Mouse (Mus musculus): ENCODE data around the gene Hist2h3c1. TPM values are rescaled to one million over a fixed set of nuclear protein-coding genes. Genes with fewer than 3 reads are reported as not detected.

Gene Hist2h3c1
- polyA plus RNA-seq, 1 experiment = not detected

GRCm38 (mm10) chr3:96250890-96251289, 4.4 kb downstream of the Hist2h3c1 start:
- 77% methylated on average over 3 of the region's 3 CpGs for WGBS
- no peaks in the 10 kb centered on the region for H3K4me1 ChIP-seq (ENCODE audit: control insufficient read depth, insufficient read depth, low read length)
- no peak overlapping the region for H3K27ac ChIP-seq (ENCODE audit: insufficient read depth, low read depth, low read length)
- H3K4me3 ChIP-seq (ENCODE audit: insufficient read depth, low read depth, low read length) = no peak overlapping the region
- TF ChIP-seq POLR2A (IDR thresholded peaks at IDR 0.05; ENCODE audit: insufficient read depth, low read depth, low read length) = no peak
- no peak for TF ChIP-seq CTCF (IDR thresholded peaks at IDR 0.05; ENCODE audit: insufficient read depth, low read depth, low read length)

GRCm38 (mm10) chr3:96251787-96252186, 5.3 kb downstream of the Hist2h3c1 start:
- Histone ChIP-seq H3K4me1 (ENCODE audit: control insufficient read depth, insufficient read depth, low read length) (no peaks in the 10 kb centered on the region), H3K27ac (ENCODE audit: insufficient read depth, low read depth, low read length) (no peak overlapping the region), H3K4me3 (ENCODE audit: insufficient read depth, low read depth, low read length) (no peak overlapping the region)
- 93% methylated on average over 3 of the region's 3 CpGs for WGBS
- TF ChIP-seq CTCF (IDR thresholded peaks at IDR 0.05; ENCODE audit: insufficient read depth, low read depth, low read length) (no peak), POLR2A (IDR thresholded peaks at IDR 0.05; ENCODE audit: insufficient read depth, low read depth, low read length) (no peak)

- H3K4me1 ChIP-seq (ENCODE audit: control insufficient read depth, insufficient read depth, low read length) = peaks cover 2% of the 10 kb centered on the region; the same call in 1 of the 2 replicates
These were observed 8.3 kb downstream of the Hist2h3c1 start for GRCm38 (mm10) chr3:96254683-96255355.

GRCm38 (mm10) chr3:96255926-96256593, 9.6 kb downstream of the Hist2h3c1 start:
- no peak overlapping the region for H3K4me3 ChIP-seq (ENCODE audit: insufficient read depth, low read depth, low read length)
- H3K4me1 ChIP-seq (ENCODE audit: control insufficient read depth, insufficient read depth, low read length) = peaks cover 2% of the 10 kb centered on the region; the same call in 1 of the 2 replicates
- 88% methylated on average over 5 of the region's 5 CpGs for WGBS
- no peak overlapping the region for H3K27ac ChIP-seq (ENCODE audit: insufficient read depth, low read depth, low read length)
- TF ChIP-seq POLR2A (IDR thresholded peaks at IDR 0.05; ENCODE audit: insufficient read depth, low read depth, low read length) = no peak
- TF ChIP-seq CTCF (IDR thresholded peaks at IDR 0.05; ENCODE audit: insufficient read depth, low read depth, low read length) = no peak

More at GRCm38 (mm10) chr3:96254683-96255355, 8.3 kb downstream of the Hist2h3c1 start:
- H3K27ac ChIP-seq (ENCODE audit: insufficient read depth, low read depth, low read length) = no peak overlapping the region
- TF ChIP-seq POLR2A (IDR thresholded peaks at IDR 0.05; ENCODE audit: insufficient read depth, low read depth, low read length) (no peak), CTCF (IDR thresholded peaks at IDR 0.05; ENCODE audit: insufficient read depth, low read depth, low read length) (no peak)
- 60% methylated on average over 10 of the region's 10 CpGs for WGBS
- no peak overlapping the region for H3K4me3 ChIP-seq (ENCODE audit: insufficient read depth, low read depth, low read length)

GRCm38 (mm10) chr3:96257190-96257589, 10.7 kb downstream of the Hist2h3c1 start:
- 90% methylated on average over 3 of the region's 3 CpGs for WGBS

GRCm38 (mm10) chr3:96260220-96260619, 13.7 kb downstream of the Hist2h3c1 start:
- no peak for TF ChIP-seq CTCF (IDR thresholded peaks at IDR 0.05; ENCODE audit: insufficient read depth, low read depth, low read length)
- no peak for TF ChIP-seq POLR2A (IDR thresholded peaks at IDR 0.05; ENCODE audit: insufficient read depth, low read depth, low read length)
- peaks cover 7% of the 10 kb centered on the region for H3K4me1 ChIP-seq (ENCODE audit: control insufficient read depth, insufficient read depth, low read length)

More at GRCm38 (mm10) chr3:96257190-96257589, 10.7 kb downstream of the Hist2h3c1 start:
- Histone ChIP-seq H3K4me1 (ENCODE audit: control insufficient read depth, insufficient read depth, low read length) (peaks cover 4% of the 10 kb centered on the region; the same call in 1 of the 2 replicates), H3K27ac (ENCODE audit: insufficient read depth, low read depth, low read length) (no peak overlapping the region), H3K4me3 (ENCODE audit: insufficient read depth, low read depth, low read length) (no peak overlapping the region)
- TF ChIP-seq CTCF (IDR thresholded peaks at IDR 0.05; ENCODE audit: insufficient read depth, low read depth, low read length) = no peak
- no peak for TF ChIP-seq POLR2A (IDR thresholded peaks at IDR 0.05; ENCODE audit: insufficient read depth, low read depth, low read length)

DNA sequence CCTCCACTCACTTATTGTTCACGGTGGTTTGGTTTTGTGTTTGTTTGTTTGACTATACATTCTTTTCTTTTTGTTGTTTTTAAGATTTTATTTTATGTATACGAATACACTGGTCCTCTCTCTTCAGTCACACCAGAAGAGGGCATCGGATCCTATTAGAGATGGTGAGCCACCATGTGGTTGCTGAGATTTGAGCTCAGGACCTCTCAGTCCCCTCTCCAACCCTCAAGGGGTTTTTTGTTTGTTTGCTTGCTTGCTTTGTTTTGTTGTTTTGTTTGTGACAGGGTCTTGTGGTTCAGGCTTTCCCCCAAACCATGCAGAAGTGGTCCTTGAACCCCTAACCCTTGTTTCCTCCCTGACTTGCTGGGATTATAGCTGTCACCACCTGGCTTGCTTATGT, 15.1 kb downstream of the Hist2h3c1 start:
- no peak overlapping the region for H3K4me3 ChIP-seq (ENCODE audit: insufficient read depth, low read depth, low read length)
- 33% methylated on average over 3 of the region's 3 CpGs for WGBS
- peak overlapping the region; percentile 97 for H3K27ac ChIP-seq (ENCODE audit: insufficient read depth, low read depth, low read length)
- TF ChIP-seq CTCF (IDR thresholded peaks at IDR 0.05; ENCODE audit: insufficient read depth, low read depth, low read length) (no peak), POLR2A (IDR thresholded peaks at IDR 0.05; ENCODE audit: insufficient read depth, low read depth, low read length) (no peak)
- H3K4me1 ChIP-seq (ENCODE audit: control insufficient read depth, insufficient read depth, low read length) = peaks cover 7% of the 10 kb centered on the region

More at GRCm38 (mm10) chr3:96260220-96260619, 13.7 kb downstream of the Hist2h3c1 start:
- no peak overlapping the region for H3K4me3 ChIP-seq (ENCODE audit: insufficient read depth, low read depth, low read length)
- no peak overlapping the region for H3K27ac ChIP-seq (ENCODE audit: insufficient read depth, low read depth, low read length)
- WGBS = 88% methylated on average over 5 of the region's 5 CpGs

GRCm38 (mm10) chr3:96262216-96262875, 15.9 kb downstream of the Hist2h3c1 start:
- TF ChIP-seq CTCF (IDR thresholded peaks at IDR 0.05; ENCODE audit: insufficient read depth, low read depth, low read length) (no peak), POLR2A (IDR thresholded peaks at IDR 0.05; ENCODE audit: insufficient read depth, low read depth, low read length) (no peak)
- under 1% methylated on average over 19 of the region's 19 CpGs for WGBS

More at GRCm38 (mm10) chr3:96262216-96262875, 15.9 kb downstream of the Hist2h3c1 start:
- Histone ChIP-seq H3K4me3 (ENCODE audit: insufficient read depth, low read depth, low read length) (peak overlapping the region; percentile 86), H3K4me1 (ENCODE audit: control insufficient read depth, insufficient read depth, low read length) (peaks cover 7% of the 10 kb centered on the region), H3K27ac (ENCODE audit: insufficient read depth, low read depth, low read length) (peak overlapping the region; percentile 97)

All from olfactory bulb, adult 2 months (tissue).